In genomic region chr5:75791738-75792137, GRCm38 (mm10) we compare ENCODE assay signal across 18 mouse cellular contexts.
DNase-seq lines count a peak whose midpoint lies in the region; ATAC-seq and TF ChIP-seq lines count a peak whose summit lies in the region.
"Had no signal": no experiment of that assay in that cellular context is flagged by ENCODE, and none has a peak within 500 bp of the region (broad histone marks: within the 10 kb centered on the region; RNA-seq: fewer than 3 reads in every experiment).

No protein-coding gene starts in this region.

- 0 out of 2 replicates have a peak, but pooled peaks cover 4% of the 10 kb centered on the region for H3K27me3 ChIP-seq in heart, embryonic 12.5 days (replicated peaks)
- no peaks in the 10 kb centered on the region for H3K27me3 ChIP-seq in intestine, postnatal 0 days (replicated peaks; ENCODE audit: control insufficient read depth, insufficient read depth, low read length)
- H3K27me3 ChIP-seq: heart, embryonic 13.5 days had no signal

- no peaks in the 10 kb centered on the region for H3K9me3 ChIP-seq in heart, embryonic 12.5 days (replicated peaks)
- no peaks in the 10 kb centered on the region for H3K9me3 ChIP-seq in intestine, postnatal 0 days (ENCODE audit: control insufficient read depth)
- H3K9me3 ChIP-seq: heart, embryonic 13.5 days had no signal

- no peak for TF ChIP-seq CTCF in intestine, postnatal 0 days (IDR thresholded peaks at IDR 0.05; ENCODE audit: low read depth)

- H3K36me3 ChIP-seq in heart, embryonic 12.5 days = no peaks in the 10 kb centered on the region
- H3K36me3 ChIP-seq in intestine, postnatal 0 days (ENCODE audit: control insufficient read depth, insufficient read depth) = no peaks in the 10 kb centered on the region
- H3K36me3 ChIP-seq: heart, embryonic 13.5 days had no signal

- WGBS in heart, embryonic 12.5 days = 84% methylated on average over 8 of the region's 8 CpGs
- 81% methylated on average over 8 of the region's 8 CpGs for WGBS in intestine, postnatal 0 days

- DNase-seq in CD8-positive naive resting alpha-beta T cell, adult 2 months (ENCODE audit: low read depth in 2 of 2, low spot score in 2 of 2) = peak; percentile 60 to 70
- DNase-seq in naive thymus-derived CD4-positive, alpha-beta T cell, adult 2 months (ENCODE audit: low read depth) = peak; percentile 40
- peak; percentile 21 to 30 for DNase-seq in thymus, postnatal 36 days
- DNase-seq in yolk sac, embryonic 10.5 days (ENCODE audit: low spot score) = no peak
- DNase-seq: adrenal gland, postnatal 36 days; cerebellum, adult 2 months; gastrocnemius, postnatal 36 days; heart, postnatal 36 days; kidney, adult 8-10 months; kidney, postnatal 25 days; liver; lung, adult 18-20 months had no signal

- peak; percentile 82 to 91 for ATAC-seq in hematopoietic stem cell, adult 5-6 weeks (replicated peaks in 1 of 2; ENCODE audit: insufficient read depth in 1 of 2, low FRiP score in 2 of 2, low TSS enrichment in 1 of 2, low read depth in 1 of 2, poor library complexity in 2 of 2, severe bottlenecking in 2 of 2)
- ATAC-seq in heart, embryonic 12.5 days (ENCODE audit: insufficient number of reproducible peaks, low FRiP score) = no peak
- ATAC-seq in intestine, postnatal 0 days = no peak
- ATAC-seq: forebrain, embryonic 14.5 days; hindbrain, embryonic 16.5 days had no signal

- H3K4me1 ChIP-seq in heart, embryonic 12.5 days (replicated peaks) = no peaks in the 10 kb centered on the region
- H3K4me1 ChIP-seq in intestine, postnatal 0 days (replicated peaks; ENCODE audit: control insufficient read depth, insufficient read depth, low read length) = no peaks in the 10 kb centered on the region
- H3K4me1 ChIP-seq: heart, embryonic 13.5 days had no signal

- no peak overlapping the region for H3K27ac ChIP-seq in heart, embryonic 12.5 days (ENCODE audit: poor library complexity, severe bottlenecking)
- no peak overlapping the region for H3K27ac ChIP-seq in intestine, postnatal 0 days (ENCODE audit: low read depth, low read length)
- H3K27ac ChIP-seq: heart, embryonic 13.5 days had no signal

- H3K4me3 ChIP-seq in heart, embryonic 12.5 days = no peak overlapping the region
- no peak overlapping the region for H3K4me3 ChIP-seq in intestine, postnatal 0 days (ENCODE audit: low read depth, low read length)
- H3K4me3 ChIP-seq: heart, embryonic 13.5 days had no signal

- no peak overlapping the region for H3K9ac ChIP-seq in heart, embryonic 12.5 days
- H3K9ac ChIP-seq in intestine, postnatal 0 days (ENCODE audit: low read depth, low read length) = no peak overlapping the region
- H3K9ac ChIP-seq: heart, embryonic 13.5 days had no signal

- no peak overlapping the region for H3K4me2 ChIP-seq in heart, embryonic 12.5 days
- no peak overlapping the region for H3K4me2 ChIP-seq in intestine, postnatal 0 days (replicated peaks; ENCODE audit: low read depth)
- H3K4me2 ChIP-seq: heart, embryonic 13.5 days had no signal

Comparison
In these comparisons a context has a peak if more than half of its experiments do, and no peak if none do; other contexts are left out.
1. ATAC-seq: peak in hematopoietic stem cell, adult 5-6 weeks (2 of 2); none in heart, embryonic 12.5 days (single experiment) and intestine, postnatal 0 days (single experiment).